Mouse (Mus musculus) brain, adult 10 weeks (tissue): ENCODE results near the gene Esp38. TPM values are rescaled to one million over a fixed set of nuclear protein-coding genes. Genes with fewer than 3 reads are reported as not detected.

Experiments used
- polyA plus RNA-seq: library from polyadenylated mRNA; stranded (reverse); fragments of 350-450 nt; fragmentation: Illumina TruSeq; extraction: RNeasy Lipid Tissue Mini Kit (QIAGEN cat#74804); gene quantifications from one replicate; pipeline ENCODE4 v1.2.3, GENCODE M21; 2015; ENCODE audit warnings: low read depth, low replicate concordance

Esp38 gene
- not detected for polyA plus RNA-seq

DNA sequence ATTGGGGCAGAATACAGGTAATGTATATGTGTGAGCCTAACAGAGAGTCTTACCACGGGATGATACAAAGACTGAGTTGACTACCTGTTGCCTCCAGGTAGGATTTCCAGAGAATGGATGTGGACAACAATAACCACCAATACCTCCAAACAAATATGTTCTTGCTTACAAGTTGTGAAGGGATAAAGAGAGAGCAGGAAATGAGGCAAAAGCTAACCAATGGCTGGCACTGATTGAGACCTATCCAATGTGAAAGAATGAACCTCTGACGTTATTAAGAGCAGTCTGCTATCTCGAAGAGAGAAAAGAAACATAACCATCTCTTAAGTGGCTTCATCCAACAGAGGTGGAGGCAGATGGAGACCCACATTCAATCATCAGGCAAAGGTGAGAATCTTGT is at the start of gene Esp38:
Gene Esp38, plus strand, starts transcription at position 301 of the 400 bp plus-strand sequence.

Other genes starting within 250 kb of the Esp38 start
- gene AC192777.2, start 144.9 kb downstream of the Esp38 start, polyA plus RNA-seq, result not detected